In the genomic region with DNA sequence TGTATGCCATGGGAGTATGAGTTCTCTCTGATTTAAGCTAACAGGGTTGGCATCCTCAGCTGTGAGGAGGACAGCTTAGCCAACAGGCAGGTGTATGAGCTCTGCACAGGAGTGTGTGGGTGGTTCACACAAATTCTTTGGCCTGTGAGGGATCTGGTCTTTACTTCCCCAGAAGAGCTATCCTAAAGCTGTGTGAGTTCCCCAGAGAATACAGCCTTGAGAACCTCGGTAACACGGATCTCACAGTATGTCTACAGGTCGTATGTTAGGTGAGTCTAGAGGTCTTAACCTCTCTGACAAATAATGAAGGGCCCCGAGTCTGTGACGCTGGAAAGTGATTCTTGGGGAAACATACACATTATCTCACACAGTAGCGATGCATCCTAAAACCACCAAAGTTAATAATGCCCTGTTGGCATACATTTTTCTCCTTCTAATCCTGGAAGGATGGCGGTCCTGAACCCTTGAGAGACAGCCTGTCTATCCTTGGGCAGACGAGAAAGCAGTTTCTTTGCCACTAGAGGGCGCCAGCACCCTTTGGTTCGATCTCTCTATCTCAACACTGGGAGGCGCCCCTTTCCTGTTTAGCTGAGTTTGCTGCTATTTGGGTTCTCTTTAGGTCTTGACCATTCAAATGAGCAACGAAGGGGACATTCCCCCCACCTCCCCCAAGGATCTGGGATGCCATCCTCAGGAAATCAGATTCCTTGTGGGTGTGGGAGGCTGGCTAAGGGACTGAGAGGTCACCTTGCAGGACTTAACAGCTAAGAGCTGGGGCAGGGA, we compare ENCODE assay signal across 7 mouse cellular contexts. TPM values are rescaled to one million over a fixed set of nuclear protein-coding genes. Genes with fewer than 3 reads are reported as not detected.
A peak's percentile ranks its signal among the peaks of the same experiment; 100 is the strongest.
DNase-seq lines count a peak whose midpoint lies in the region; ATAC-seq lines count a peak whose summit lies in the region.

No protein-coding gene starts in this region.

- H3K9ac ChIP-seq in intestine, embryonic 15.5 days = no peak overlapping the region

- H3K4me2 ChIP-seq in intestine, embryonic 15.5 days (replicated peaks) = no peak overlapping the region

- peak; percentile 91 to 92 for DNase-seq in adrenal gland, adult 18-20 months (ENCODE audit: low spot score in 2 of 2)
- peak; percentile 96 for DNase-seq in embryo, embryonic 10 days (ENCODE audit: low spot score)
- peak; percentile 86 for DNase-seq in gastrocnemius, postnatal 14 days
- peak; percentile 82 to 89 for DNase-seq in left cerebral cortex, postnatal 36 days (ENCODE audit: low spot score in 2 of 2)
- peak; percentile 88 for DNase-seq in midbrain, embryonic 10.5 days (ENCODE audit: low spot score)
- peak; percentile 81 for DNase-seq in skeletal muscle tissue, adult 2 months (ENCODE audit: low read depth, low spot score)

- WGBS in intestine, embryonic 15.5 days = 16% methylated on average over 12 of the region's 12 CpGs
- 14% methylated on average over 12 of the region's 12 CpGs for WGBS in midbrain, embryonic 10.5 days

- H3K4me3 ChIP-seq in intestine, embryonic 15.5 days (replicated peaks) = no peak overlapping the region
- H3K4me3 ChIP-seq in midbrain, embryonic 10.5 days = no peak overlapping the region

- no peak overlapping the region for H3K27ac ChIP-seq in intestine, embryonic 15.5 days
- H3K27ac ChIP-seq in midbrain, embryonic 10.5 days (replicated peaks) = peak overlapping the region; percentile 59; the same call in 1 of the 2 replicates

- 0 out of 2 replicates have a peak, but pooled peaks cover 5% of the 10 kb centered on the region for H3K4me1 ChIP-seq in intestine, embryonic 15.5 days (replicated peaks)
- peaks cover 11% of the 10 kb centered on the region for H3K4me1 ChIP-seq in midbrain, embryonic 10.5 days

- peak; percentile 88 for ATAC-seq in intestine, embryonic 15.5 days

- intact Hi-C loops in gastrocnemius, postnatal 14 days (cut with DNase I; ENCODE audit: low total_unique reads) = loop anchor here (2.0 kb wide), 1 partner anchor 138 kb away; no protein-coding TSS in a partner anchor
- intact Hi-C loops in left cerebral cortex, postnatal 36 days (cut with DNase I) = loop anchor here (1.0 to 5.0 kb wide), 6 partner anchors 64 to 499 kb away; partner anchors contain the start of genes Itpkb and Parp1

- no peaks in the 10 kb centered on the region for H3K36me3 ChIP-seq in intestine, embryonic 15.5 days
- H3K36me3 ChIP-seq in midbrain, embryonic 10.5 days = no peaks in the 10 kb centered on the region

- no peaks in the 10 kb centered on the region for H3K27me3 ChIP-seq in intestine, embryonic 15.5 days (replicated peaks)
- peaks cover 12% of the 10 kb centered on the region for H3K27me3 ChIP-seq in midbrain, embryonic 10.5 days (ENCODE audit: low read depth, poor library complexity, severe bottlenecking)

- no peaks in the 10 kb centered on the region for H3K9me3 ChIP-seq in intestine, embryonic 15.5 days
- no peaks in the 10 kb centered on the region for H3K9me3 ChIP-seq in midbrain, embryonic 10.5 days (replicated peaks)

RNA-seq across cellular contexts. Expression of gene Psen2, which starts 5.2 kb away (rescaled TPM):
- 10 to 100 TPM; 29.0 to 33.0 TPM for total RNA-seq in adrenal gland, adult 18-20 months (2021)
- total RNA-seq in gastrocnemius, postnatal 14 days (2021) = 10 to 100 TPM in 1 of 2 experiments, 1 to 10 TPM in 1; 10.0 to 10.3 TPM
- 16.0 and 21.6 TPM in 2 replicates for polyA plus RNA-seq in intestine, embryonic 15.5 days (2015; fragmentation: Nextera tagmentation; extraction: Ambion mirVana)
- total RNA-seq in left cerebral cortex, postnatal 36 days (2021) = 10 to 100 TPM; 19.3 to 20.0 TPM
- 6.2 and 6.5 TPM in 2 replicates for polyA plus RNA-seq in midbrain, embryonic 10.5 days (2016; fragmentation: Nextera tagmentation; extraction: Ambion mirVana)
